Mouse (Mus musculus) spleen, adult 2 months (tissue): Measurements from ENCODE around the gene Mgat3.

Source experiments
- CTCF ChIP-seq: fragments of 200-500 bp; IDR thresholded peaks from 2 replicates; pipeline ENCODE4 v1.5.1; 2011; ENCODE audit warnings: mild to moderate bottlenecking, inconsistent platforms; ENCODE audit not compliant: insufficient read depth, insufficient read length, insufficient replicate concordance; ENCODE audit errors: extremely low read depth
- POLR2A ChIP-seq: fragments of 200-500 bp; IDR thresholded peaks from 2 replicates; pipeline ENCODE4 v1.6.1; 2011; ENCODE audit warnings: low read depth, low read length, inconsistent platforms

DNA sequence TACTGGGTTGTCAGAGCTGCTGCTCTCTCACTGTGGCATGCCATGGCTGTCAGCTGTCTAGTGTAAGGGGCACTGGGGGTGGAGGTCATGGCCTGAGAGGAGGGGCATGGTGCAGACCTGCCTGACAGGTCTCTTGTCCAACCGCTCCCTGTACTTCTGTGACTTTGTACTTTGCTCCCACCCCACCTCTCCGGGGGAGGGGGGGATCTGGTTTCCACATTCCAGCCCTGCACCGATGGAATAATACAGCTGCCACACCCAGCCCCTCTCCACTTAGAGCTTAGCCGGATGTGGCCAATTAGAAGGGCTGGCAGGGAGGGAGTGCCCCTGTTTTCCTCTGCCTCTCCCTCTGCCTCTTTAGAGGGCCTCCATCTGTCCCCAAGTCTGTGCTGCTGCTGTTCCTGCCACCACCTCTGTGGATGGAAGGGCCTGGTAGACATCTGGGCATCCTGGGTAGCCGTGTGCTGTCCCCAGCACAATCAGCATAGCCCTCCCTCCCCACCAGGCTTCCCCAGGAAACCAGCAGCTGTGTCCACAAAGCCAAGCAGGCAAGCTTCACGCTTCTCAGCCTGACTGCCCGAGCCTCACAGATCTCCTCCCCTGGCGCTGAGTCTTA is 14.1 kb upstream of the Mgat3 start:
- TF ChIP-seq CTCF (no peak), POLR2A (no peak)
